Mouse (Mus musculus) kidney, postnatal 4 days (tissue): ENCODE measurements at regions not wholly inside any gene's neighbourhood (a gene's known extent, or its start where the extent isn't known, plus 50 kb on each side); places are given as distances from the start of the nearest gene placed in this dataset.

Experiments used
- DNase-seq, 2 experiments: peaks; one replicate each; pipeline ENCODE4 v3.0.0; 2021; ENCODE audit warnings: mixed read lengths in 2 of 2

GRCm38 (mm10) chr8:116452806-116453205 is 52.0 kb upstream of the Dynlrb2 start:
- DNase-seq: no peak

- DNase-seq: no peak
These were observed 53.4 kb upstream of the Dynlrb2 start for GRCm38 (mm10) chr8:116451397-116451796.

GRCm38 (mm10) chr8:116447452-116447851 is 57.3 kb upstream of the Dynlrb2 start:
- no peak for DNase-seq

GRCm38 (mm10) chr8:116442827-116443226 is 61.9 kb upstream of the Dynlrb2 start:
- no peak for DNase-seq

- peak; percentile 88 to 90 for DNase-seq
These were observed 65.9 kb upstream of the Dynlrb2 start for GRCm38 (mm10) chr8:116438895-116439294.

- peak; percentile 57 to 77 for DNase-seq
These were observed 69.3 kb upstream of the Dynlrb2 start for GRCm38 (mm10) chr8:116435268-116435980.

- peak; percentile 17 to 21 for DNase-seq
These were observed 74.7 kb upstream of the Dynlrb2 start for GRCm38 (mm10) chr8:116430051-116430450.

GRCm38 (mm10) chr8:116429649-116430048 is 75.1 kb upstream of the Dynlrb2 start:
- DNase-seq: no peak

- DNase-seq: peak in 1 of 2 experiments; percentile 16
These were observed 81.9 kb upstream of the Dynlrb2 start for GRCm38 (mm10) chr8:116422826-116423225.

- DNase-seq: peak; percentile 30 to 40
These were observed 92.1 kb upstream of the Dynlrb2 start for GRCm38 (mm10) chr8:116412703-116413102.

- DNase-seq: no peak
These were observed 94.7 kb upstream of the Dynlrb2 start for GRCm38 (mm10) chr8:116410041-116410440.

GRCm38 (mm10) chr8:116409011-116409410 is 95.8 kb upstream of the Dynlrb2 start:
- no peak for DNase-seq

- DNase-seq: no peak
These were observed 100.2 kb upstream of the Dynlrb2 start for GRCm38 (mm10) chr8:116404571-116404970.

GRCm38 (mm10) chr8:116403366-116403765 is 101.4 kb upstream of the Dynlrb2 start:
- DNase-seq: peak; percentile 12 to 19

- DNase-seq: peak in 1 of 2 experiments; percentile 25
These were observed 105.3 kb upstream of the Dynlrb2 start for GRCm38 (mm10) chr8:116399452-116399851.

GRCm38 (mm10) chr8:116398565-116399205 is 106.1 kb upstream of the Dynlrb2 start:
- peak; percentile 38 to 60 for DNase-seq

- DNase-seq: no peak
These were observed 119.4 kb upstream of the Dynlrb2 start for GRCm38 (mm10) chr8:116385193-116385955.

GRCm38 (mm10) chr8:116384418-116385089 is 120.2 kb upstream of the Dynlrb2 start:
- DNase-seq: no peak

- peak; percentile 31 to 34 for DNase-seq
These were observed 121.0 kb upstream of the Dynlrb2 start for GRCm38 (mm10) chr8:116383495-116384417.

- DNase-seq: no peak
These were observed 121.7 kb upstream of the Dynlrb2 start for GRCm38 (mm10) chr8:116383036-116383435.

GRCm38 (mm10) chr8:116380601-116381000 is 124.2 kb upstream of the Dynlrb2 start:
- no peak for DNase-seq

GRCm38 (mm10) chr8:116379851-116380250 is 124.9 kb upstream of the Dynlrb2 start:
- DNase-seq: no peak
